ENCODE assay signal across 9 mouse cellular contexts in the genomic region with DNA sequence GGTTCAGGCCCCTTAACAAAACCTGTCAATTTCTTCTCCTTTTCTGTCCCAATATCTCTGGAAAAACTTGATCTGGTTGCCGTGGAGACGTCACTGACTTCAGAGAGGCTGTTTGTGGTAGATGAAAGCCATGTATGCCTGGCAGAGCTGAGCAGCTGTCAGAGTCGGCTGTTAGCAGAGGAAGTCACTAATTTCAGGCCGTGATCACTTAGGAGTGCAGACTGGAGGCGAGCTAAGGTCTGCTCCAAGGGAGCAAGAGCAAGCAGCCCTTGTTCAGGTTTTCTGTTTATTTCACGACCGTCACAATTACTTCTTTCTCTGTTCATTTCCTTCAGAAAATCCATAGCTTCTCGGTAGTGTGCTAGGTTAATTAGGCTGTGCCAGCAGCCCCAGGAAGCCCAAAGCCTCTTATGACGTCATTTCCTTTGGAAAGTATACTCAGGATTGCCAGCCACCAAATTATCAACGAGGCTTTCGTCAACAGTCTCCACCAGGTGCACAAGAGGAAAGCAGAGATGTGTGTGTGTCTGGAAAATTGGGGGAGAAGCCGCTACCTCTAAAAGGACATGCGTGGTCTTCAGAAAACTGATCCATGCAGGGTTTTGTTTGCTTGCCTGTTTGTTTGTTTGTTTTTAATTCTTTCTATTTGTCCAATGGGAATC.
DNase-seq lines count a peak whose midpoint lies in the region; ATAC-seq and TF ChIP-seq lines count a peak whose summit lies in the region.
"Had no signal": no experiment of that assay in that cellular context is flagged by ENCODE, and none has a peak within 500 bp of the region (broad histone marks: within the 10 kb centered on the region; RNA-seq: fewer than 3 reads in every experiment).

No protein-coding gene starts in this region.

- H3K9me3 ChIP-seq in forebrain, postnatal 0 days (ENCODE audit: low read length) = no peaks in the 10 kb centered on the region
- H3K9me3 ChIP-seq in midbrain, embryonic 10.5 days (replicated peaks) = no peaks in the 10 kb centered on the region
- no peaks in the 10 kb centered on the region for H3K9me3 ChIP-seq in stomach, embryonic 14.5 days (ENCODE audit: control insufficient read depth, low read depth, low read length)
- H3K9me3 ChIP-seq: neural tube, embryonic 12.5 days had no signal

- no peaks in the 10 kb centered on the region for H3K36me3 ChIP-seq in forebrain, postnatal 0 days (ENCODE audit: insufficient read depth)
- H3K36me3 ChIP-seq in midbrain, embryonic 10.5 days = no peaks in the 10 kb centered on the region
- H3K36me3 ChIP-seq in stomach, embryonic 14.5 days (ENCODE audit: control insufficient read depth, insufficient read depth, low read length) = no peaks in the 10 kb centered on the region
- H3K36me3 ChIP-seq: neural tube, embryonic 12.5 days had no signal

- DNase-seq in CD4-positive, CD25-positive, alpha-beta regulatory T cell, adult 2 months (ENCODE audit: low read depth, low spot score) = peak; percentile 83
- DNase-seq in Muller cell, postnatal 12 days (ENCODE audit: inconsistent ontology term) = peak; percentile 24
- peak; percentile 80 for DNase-seq in forebrain, postnatal 0 days
- peak; percentile 73 for DNase-seq in layer of hippocampus, adult 9-11 months
- DNase-seq in midbrain, embryonic 10.5 days (ENCODE audit: low spot score) = peak; percentile 48
- no peak for DNase-seq in ovary, postnatal 10 days (ENCODE audit: low spot score)

- peak; percentile 93 for ATAC-seq in forebrain, postnatal 0 days
- ATAC-seq in stomach, embryonic 14.5 days (ENCODE audit: insufficient number of reproducible peaks, insufficient read depth, low FRiP score, low read depth) = peak; percentile 57; the same call in 1 of the 2 replicates
- ATAC-seq in cerebellum, adult (ENCODE audit: insufficient number of reproducible peaks, low FRiP score, low TSS enrichment) = no peak

- no peak overlapping the region for H3K4me3 ChIP-seq in forebrain, postnatal 0 days (ENCODE audit: low read depth, low read length)
- no peak overlapping the region for H3K4me3 ChIP-seq in midbrain, embryonic 10.5 days
- no peak overlapping the region for H3K4me3 ChIP-seq in stomach, embryonic 14.5 days (ENCODE audit: low read depth, low read length)
- H3K4me3 ChIP-seq: neural tube, embryonic 12.5 days had no signal

- 19% methylated on average over 13 of the region's 13 CpGs for WGBS in forebrain, postnatal 0 days
- 47% methylated on average over 13 of the region's 13 CpGs for WGBS in midbrain, embryonic 10.5 days
- 25% methylated on average over 13 of the region's 13 CpGs for WGBS in stomach, embryonic 14.5 days

- no peaks in the 10 kb centered on the region for H3K27me3 ChIP-seq in forebrain, postnatal 0 days (ENCODE audit: insufficient read depth, low read length)
- H3K27me3 ChIP-seq in midbrain, embryonic 10.5 days (ENCODE audit: low read depth, poor library complexity, severe bottlenecking) = no peaks in the 10 kb centered on the region
- no peaks in the 10 kb centered on the region for H3K27me3 ChIP-seq in stomach, embryonic 14.5 days (ENCODE audit: control insufficient read depth, insufficient read depth, low read length)
- H3K27me3 ChIP-seq: neural tube, embryonic 12.5 days had no signal

- peak overlapping the region; percentile 25 for H3K4me2 ChIP-seq in forebrain, postnatal 0 days (ENCODE audit: low read depth)
- no peak overlapping the region for H3K4me2 ChIP-seq in stomach, embryonic 14.5 days (replicated peaks; ENCODE audit: low read depth, low read length)
- H3K4me2 ChIP-seq: neural tube, embryonic 12.5 days had no signal

- H3K9ac ChIP-seq in forebrain, postnatal 0 days = no peak overlapping the region
- no peak overlapping the region for H3K9ac ChIP-seq in stomach, embryonic 14.5 days (replicated peaks; ENCODE audit: low read depth, low read length)
- H3K9ac ChIP-seq: neural tube, embryonic 12.5 days had no signal

- no peak for TF ChIP-seq CTCF in forebrain, postnatal 0 days (IDR thresholded peaks at IDR 0.05; ENCODE audit: low read depth)

- peaks cover 4% of the 10 kb centered on the region for H3K4me1 ChIP-seq in forebrain, postnatal 0 days (ENCODE audit: insufficient read depth)
- H3K4me1 ChIP-seq in midbrain, embryonic 10.5 days = peaks cover 42% of the 10 kb centered on the region
- H3K4me1 ChIP-seq in stomach, embryonic 14.5 days (ENCODE audit: control insufficient read depth, insufficient read depth, low read length) = peaks cover 10% of the 10 kb centered on the region

- peak overlapping the region; percentile 72 for H3K27ac ChIP-seq in forebrain, postnatal 0 days (ENCODE audit: low read depth, low read length)
- H3K27ac ChIP-seq in midbrain, embryonic 10.5 days (replicated peaks) = peak overlapping the region; percentile 78
- peak overlapping the region; percentile 1; the same call in 1 of the 2 replicates for H3K27ac ChIP-seq in stomach, embryonic 14.5 days (ENCODE audit: low read length)
- H3K27ac ChIP-seq: neural tube, embryonic 12.5 days had no signal

Comparison
In these comparisons a context has a peak if more than half of its experiments do, and no peak if none do; other contexts are left out.
1. H3K27ac ChIP-seq: peak in every context shown above with its lines; median percentile 78 in midbrain, embryonic 10.5 days; 72 in forebrain, postnatal 0 days; 1 in stomach, embryonic 14.5 days.